Mouse (Mus musculus): ENCODE data around the gene Slc15a5. TPM values are rescaled to one million over a fixed set of nuclear protein-coding genes. Genes with fewer than 3 reads are reported as not detected.

Slc15a5 gene
- not detected for polyA plus RNA-seq (2017; shearing (Covaris generic))

GRCm38 (mm10) chr6:138079816-138080215, at the start of gene Slc15a5:
Slc15a5 (minus strand) TSS chr6:138079916.

Other genes starting within 250 kb of the Slc15a5 start
- not detected for gene Mgst1, start 60.4 kb upstream of the Slc15a5 start, polyA plus RNA-seq (2017; shearing (Covaris generic))

Measured in effector memory CD4-positive, alpha-beta T cell, adult 7 months (primary cell).